Mouse (Mus musculus) ES-E14 (cell line): ENCODE measurements around the gene Gm17019. TPM values are rescaled to one million over a fixed set of nuclear protein-coding genes. Genes with fewer than 3 reads are reported as not detected.
"Not testable (repeated sequence)": the region's sequence is repeated elsewhere in the genome, so short reads cannot be mapped to it uniquely, and the experiment has no call there.

Source experiments
- DNase-seq: peaks from one replicate; pipeline ENCODE4 v3.0.0-alpha.2; 2013; ENCODE audit warnings: low read depth, low spot score
- H3K27ac ChIP-seq: 2 replicates; pipeline ENCODE4 v1.5.1; 2012; ENCODE audit warnings: low read depth, mild to moderate bottlenecking, low read length, moderate library complexity, mixed read lengths; ENCODE audit not compliant: poor library complexity, insufficient read depth, severe bottlenecking
- H3K36me3 ChIP-seq: 2 replicates; pipeline ENCODE4 v1.6.1; 2012; ENCODE audit warnings: mild to moderate bottlenecking, low read length, moderate library complexity, mixed read lengths; ENCODE audit not compliant: control insufficient read depth, poor library complexity, insufficient read depth, severe bottlenecking
- H3K4me1 ChIP-seq, 2 experiments: fragments of 150-350 bp in 1 of 2; sonication (generic) in 1 of 2; 2 replicates each; pipeline ENCODE4 v1.6.1; 2012; ENCODE audit warnings: low read length in 2 of 2, mild to moderate bottlenecking in 1 of 2, mixed read lengths in 1 of 2; ENCODE audit not compliant: control insufficient read depth in 2 of 2, insufficient read depth in 2 of 2, poor library complexity in 1 of 2
- H3K4me3 ChIP-seq, 2 experiments: fragments of 150-350 bp in 1 of 2; sonication (generic) in 1 of 2; 2 replicates each; pipeline ENCODE4 v1.5.1; 2012; ENCODE audit warnings: low read length in 2 of 2, low read depth in 1 of 2, mild to moderate bottlenecking in 1 of 2, mixed read lengths in 1 of 2; ENCODE audit not compliant: insufficient read depth in 1 of 2, poor library complexity in 1 of 2, severe bottlenecking in 1 of 2
- H3K9ac ChIP-seq: 2 replicates; pipeline ENCODE4 v1.6.1; 2012; ENCODE audit warnings: low read depth, mild to moderate bottlenecking, low read length, mixed read lengths; ENCODE audit not compliant: poor library complexity, insufficient read depth, severe bottlenecking
- H3K9me3 ChIP-seq: fragments of 150-350 bp; sonication (generic); 2 replicates; pipeline ENCODE4 v1.6.1; 2012; ENCODE audit warnings: low read depth, mild to moderate bottlenecking, low read length; ENCODE audit not compliant: control insufficient read depth, insufficient read depth
- in situ Hi-C, 2 experiments: fragments of 600-800 bp; cut with MboI; formaldehyde crosslinking; loops; one replicate each; pipeline ENCODE4 v1.15.1; 2025; ENCODE audit warnings: low sequenced_read_pairs in 2 of 2, inconsistent platforms in 1 of 2; ENCODE audit not compliant: unreplicated experiment in 2 of 2
- total RNA-seq: library from RNA; depleted of rRNA; stranded (reverse); fragments of 300-350 nt; gene quantifications from 2 replicates; pipeline ENCODE4 v1.2.3, GENCODE M21; 2012; rRNA removed

Gm17019 gene
- total RNA-seq, 1 experiment = not detected

DNA sequence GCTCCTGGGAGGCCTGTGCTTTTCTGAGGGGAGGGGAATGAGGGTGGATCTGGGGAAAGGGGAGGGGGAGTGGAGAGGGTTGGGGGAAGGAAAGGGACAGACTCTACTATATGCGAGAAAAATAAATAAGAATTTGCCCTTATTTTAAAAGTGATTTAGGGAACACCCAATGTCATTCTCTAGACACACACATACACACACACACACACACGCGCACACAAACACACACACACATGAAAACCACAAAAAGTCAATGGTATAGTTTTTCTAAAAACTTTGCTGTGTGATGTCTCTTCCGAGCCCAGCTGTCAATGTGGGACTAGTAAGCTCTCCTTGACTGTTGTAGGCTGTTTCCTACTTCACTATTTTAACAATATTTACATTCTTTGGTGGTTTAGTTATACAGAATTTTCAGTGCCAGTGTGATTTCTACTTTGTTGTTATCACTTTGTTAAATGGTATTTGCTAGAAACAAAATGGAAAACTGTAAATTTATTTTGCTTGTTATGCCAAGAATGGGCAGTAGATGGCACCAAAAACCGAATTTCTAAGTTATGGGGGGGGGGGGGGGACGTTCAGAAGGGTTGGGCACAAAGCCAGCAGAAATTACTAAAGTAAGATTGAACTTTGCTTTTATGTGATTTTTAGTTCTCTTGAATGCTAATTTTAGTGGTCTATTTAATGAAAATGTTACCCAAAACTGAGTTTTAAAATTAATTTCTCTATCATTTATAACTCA lies 46.0 kb downstream of the Gm17019 start:
- H3K4me1 ChIP-seq, H3K9me3 ChIP-seq, H3K4me3 ChIP-seq, H3K27ac ChIP-seq, DNase-seq, H3K36me3 ChIP-seq, H3K9ac ChIP-seq, in situ Hi-C loops: not testable (repeated sequence)

Other genes with a start within 250 kb of the Gm17019 start
- gene Gm9758, start 118.1 kb downstream of the Gm17019 start, total RNA-seq = not detected in 2 replicates
- gene Speer4e, start 94.6 kb downstream of the Gm17019 start, total RNA-seq = 0.18 TPM in 1 of 2 replicates, not detected in the other
- gene Gm10354, start 54.1 kb downstream of the Gm17019 start, total RNA-seq = not detected in 2 replicates